Mouse (Mus musculus): ENCODE measurements around the gene Ccsap. TPM values are rescaled to one million over a fixed set of nuclear protein-coding genes. Genes with fewer than 3 reads are reported as not detected.

The Ccsap gene
- total RNA-seq, 2 experiments from 2014 or later = 1.3 to 1.6 TPM

DNA sequence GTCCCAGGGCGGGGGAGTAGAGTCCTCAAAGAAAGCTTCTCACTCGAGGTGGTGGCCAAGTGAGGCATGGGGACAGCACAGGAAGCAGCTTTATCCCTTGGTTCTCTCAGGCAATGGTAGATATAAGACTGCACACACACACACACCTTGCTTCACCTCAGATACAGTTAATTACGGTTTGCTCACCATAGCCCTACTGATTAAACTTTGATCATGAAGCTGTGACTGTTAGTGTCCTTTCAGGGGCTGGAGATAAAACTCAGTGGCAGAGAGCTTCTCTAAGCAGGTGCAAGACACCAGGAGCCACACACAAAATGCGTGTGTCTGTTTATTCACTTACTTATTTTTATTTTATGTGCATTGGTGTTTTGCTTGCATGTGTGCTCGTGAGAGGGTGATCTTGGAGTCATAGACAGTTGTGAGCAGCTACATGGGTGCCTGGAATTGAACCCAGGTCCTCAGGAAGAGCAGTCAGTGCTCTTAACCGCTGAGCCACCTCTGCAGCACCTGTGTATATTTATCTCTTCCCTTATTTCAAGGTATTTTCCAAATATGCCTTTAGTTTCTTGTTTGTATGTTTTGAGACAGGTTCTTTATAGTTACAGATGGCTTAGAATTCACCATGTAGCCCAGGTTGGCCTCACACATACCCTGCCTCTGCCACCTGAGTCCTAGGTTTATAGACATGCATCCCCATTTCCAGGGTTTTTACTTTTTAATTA, 52.0 kb downstream of the Ccsap start:
- intact Hi-C loops (cut with DNase I) = no loop called here
- DNase-seq (ENCODE audit: low spot score) = no peak

DNA sequence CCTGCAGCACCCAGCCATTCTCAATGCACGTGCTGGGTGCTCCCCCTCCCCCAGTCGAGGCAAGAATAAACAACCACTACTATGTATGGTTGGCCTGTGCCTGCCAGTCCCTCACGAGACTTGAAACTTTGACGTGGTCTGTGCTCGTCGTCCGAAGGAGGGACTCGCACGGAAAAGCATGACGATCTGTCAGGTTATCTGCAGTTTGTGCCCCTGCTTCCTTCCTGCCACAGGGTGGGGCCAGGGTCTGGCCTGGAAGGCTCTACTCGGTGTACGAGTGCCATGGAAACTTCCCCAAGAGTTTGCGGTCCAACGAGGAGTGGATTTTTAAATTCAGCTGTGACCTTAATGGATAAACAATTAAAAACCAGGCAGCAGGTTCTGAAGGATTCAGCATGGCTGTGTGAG, 53.0 kb downstream of the Ccsap start:
- no peak for DNase-seq (ENCODE audit: low spot score)
- intact Hi-C loops (cut with DNase I) = no loop called here

GRCm38 (mm10) chr8:123806374-123806935, 53.6 kb downstream of the Ccsap start:
- DNase-seq (ENCODE audit: low spot score) = no peak
- intact Hi-C loops (cut with DNase I) = no loop called here

DNA sequence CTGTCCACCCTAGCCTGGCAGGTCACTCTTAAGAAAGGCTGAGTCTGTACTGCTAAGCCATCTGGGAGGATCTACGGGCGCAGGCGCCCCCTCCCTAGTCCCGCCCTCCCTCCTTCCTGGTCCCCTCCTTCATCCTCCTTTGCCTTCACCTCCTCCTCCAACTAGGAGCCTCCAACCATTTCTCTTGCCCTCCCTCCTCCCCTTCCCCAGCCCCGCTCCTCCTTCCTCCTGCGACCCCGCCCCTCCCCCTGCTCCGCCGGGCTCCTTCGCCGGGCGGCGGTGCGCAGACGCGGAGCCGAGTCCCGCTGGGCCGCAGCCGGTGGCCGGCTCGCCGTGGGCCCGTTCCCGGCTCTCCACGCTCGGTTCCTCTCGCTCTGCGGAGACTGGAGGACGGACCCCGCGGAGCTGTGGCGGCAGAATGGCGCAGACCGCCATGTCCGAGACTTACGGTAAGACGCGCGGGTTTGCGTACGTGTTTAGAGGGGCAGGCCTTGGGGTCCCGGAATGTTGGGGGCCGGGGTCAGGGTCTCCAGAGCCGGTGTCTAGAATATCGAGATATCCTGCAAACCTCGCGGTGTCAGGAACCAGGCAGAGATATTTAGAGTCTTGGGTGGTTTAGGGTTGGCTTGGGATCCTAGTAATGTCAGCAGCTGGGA, 54.2 kb downstream of the Ccsap start, which contains the start of gene Rab4a:
Gene Rab4a (plus strand): TSS at position 268 of the 656 bp plus-strand sequence.
- intact Hi-C loops (cut with DNase I) = no loop called here
- peak; percentile 69 for DNase-seq (ENCODE audit: low spot score)

- intact Hi-C loops (cut with DNase I) = no loop called here
- no peak for DNase-seq (ENCODE audit: low spot score)
Measured at GRCm38 (mm10) chr8:123805209-123805717, 54.7 kb downstream of the Ccsap start.

DNA sequence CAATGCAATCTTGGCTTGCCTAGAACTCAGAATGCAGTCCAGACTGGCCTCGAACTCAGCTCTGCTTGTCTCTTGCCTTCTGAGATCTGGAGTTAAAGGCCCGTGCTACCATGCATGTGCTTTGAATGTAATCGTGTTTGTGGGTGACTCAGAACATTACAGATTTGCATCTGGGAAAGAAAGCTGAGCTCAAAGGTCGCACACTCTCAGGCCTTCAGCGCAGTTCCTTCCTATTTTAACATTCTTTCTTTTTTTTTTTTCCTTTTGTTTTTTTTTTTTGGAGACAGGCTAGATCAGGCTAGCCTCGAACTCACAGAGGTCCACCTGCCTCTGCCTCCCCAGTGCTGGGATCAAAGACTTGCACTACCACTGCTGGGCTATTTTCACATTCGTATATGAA, 55.4 kb downstream of the Ccsap start:
- intact Hi-C loops (cut with DNase I) = no loop called here

GRCm38 (mm10) chr8:123803639-123804038, 56.4 kb downstream of the Ccsap start:
- DNase-seq (ENCODE audit: low spot score) = no peak
- intact Hi-C loops (cut with DNase I) = no loop called here

More for the DNA sequence above, 55.4 kb downstream of the Ccsap start:
- DNase-seq (ENCODE audit: low spot score) = no peak

DNA sequence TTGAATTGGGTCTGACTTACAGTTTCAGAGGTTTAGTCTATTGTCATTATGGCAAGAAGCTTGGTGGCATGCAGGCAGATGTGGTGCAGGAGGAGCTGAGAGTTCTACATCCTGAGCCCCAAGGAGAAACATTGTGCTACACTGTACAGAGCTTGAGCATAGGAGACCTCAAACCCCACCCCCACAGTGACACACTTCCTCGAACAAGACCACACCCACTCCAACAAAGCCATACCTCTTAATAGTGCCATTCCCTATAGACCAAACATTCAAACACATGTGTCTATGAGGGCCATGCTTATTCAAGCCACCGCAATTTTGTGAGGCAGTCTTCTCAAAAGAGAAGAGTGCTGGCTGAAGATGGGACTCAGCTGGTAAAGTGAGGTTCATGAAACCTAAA, 58.5 kb downstream of the Ccsap start:
- no peak for DNase-seq (ENCODE audit: low spot score)
- intact Hi-C loops (cut with DNase I) = no loop called here

DNA sequence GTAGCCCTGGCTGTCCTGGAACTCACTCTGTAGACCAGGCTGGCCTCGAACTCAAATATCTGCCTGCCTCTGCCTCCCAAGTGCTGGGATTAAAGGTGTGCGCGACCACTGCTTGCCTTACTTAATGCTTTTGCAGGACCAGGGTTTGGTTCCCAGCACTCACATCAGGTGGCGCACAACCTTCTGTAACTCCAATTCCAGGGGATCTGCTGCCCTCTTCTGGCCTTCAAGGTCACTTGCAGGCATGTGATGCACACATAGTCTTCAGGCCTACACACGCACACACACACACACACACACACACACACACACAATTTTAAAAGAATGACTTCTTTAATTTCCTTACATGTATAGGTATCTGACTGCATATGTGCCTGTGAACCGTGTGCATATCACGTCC, 59.1 kb downstream of the Ccsap start:
- DNase-seq (ENCODE audit: low spot score) = no peak
- intact Hi-C loops (cut with DNase I) = no loop called here

DNA sequence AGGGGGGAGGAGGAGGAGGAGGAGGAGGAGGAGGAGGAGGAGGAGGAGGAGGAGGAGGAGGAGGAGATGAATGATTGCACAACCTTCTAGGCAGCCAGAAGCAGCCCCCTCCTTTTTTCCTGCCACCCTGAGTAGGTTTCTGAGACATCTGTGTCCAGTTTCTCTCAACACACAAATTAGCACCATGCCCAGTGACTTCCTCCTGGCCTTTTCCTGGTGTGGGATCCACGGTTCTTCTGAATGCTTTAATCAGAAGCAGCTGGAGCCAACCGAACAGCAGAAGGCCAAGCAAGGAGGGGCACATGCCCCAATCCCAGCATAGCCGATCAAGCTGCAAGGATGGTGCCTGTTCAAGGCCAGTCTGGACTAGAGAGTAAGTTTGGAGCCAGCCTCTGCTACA, 60.1 kb downstream of the Ccsap start:
- no peak for DNase-seq (ENCODE audit: low spot score)
- intact Hi-C loops (cut with DNase I) = no loop called here

GRCm38 (mm10) chr8:123799434-123799833, 60.6 kb downstream of the Ccsap start:
- no peak for DNase-seq (ENCODE audit: low spot score)
- intact Hi-C loops (cut with DNase I) = no loop called here

DNA sequence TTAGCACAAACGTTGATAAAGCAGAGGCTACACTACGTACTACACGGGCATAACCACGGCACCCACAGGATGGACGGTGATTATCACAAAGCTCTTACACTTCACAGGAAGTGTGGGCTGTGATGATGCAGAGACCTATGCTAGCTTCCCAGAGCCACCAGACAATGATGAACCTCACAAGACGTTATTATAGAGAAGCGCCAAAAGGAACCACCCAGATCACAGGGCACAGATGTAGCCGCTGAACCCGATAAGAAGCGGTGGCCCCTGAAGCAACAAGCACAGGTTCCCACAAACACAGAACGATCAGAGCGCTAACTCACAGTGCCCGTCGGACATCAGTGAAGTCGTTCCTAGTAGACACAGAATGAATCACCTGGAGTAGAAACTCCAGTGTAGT, 62.1 kb downstream of the Ccsap start:
- no peak for DNase-seq (ENCODE audit: low spot score)
- intact Hi-C loops (cut with DNase I) = no loop called here

DNA sequence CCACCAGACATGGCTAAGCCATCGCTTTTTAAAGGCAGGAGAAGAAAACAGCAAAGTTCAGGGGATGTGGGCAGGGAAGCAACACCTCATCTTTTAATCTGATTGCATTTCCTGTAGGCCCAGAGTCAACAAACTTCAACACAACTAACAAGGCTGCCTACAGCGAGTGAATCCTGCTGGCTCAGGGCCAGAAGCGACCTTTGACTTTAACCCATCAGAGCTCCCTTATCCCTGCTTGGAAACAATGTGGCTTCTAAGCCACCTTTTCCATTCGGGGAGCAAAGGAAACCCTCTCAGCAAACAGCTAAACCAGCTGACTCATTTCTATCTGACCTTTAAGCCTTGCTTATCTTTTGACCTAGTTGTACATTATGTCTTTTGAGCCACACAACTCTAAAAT, 63.3 kb downstream of the Ccsap start:
- no peak for DNase-seq (ENCODE audit: low spot score)
- intact Hi-C loops (cut with DNase I) = no loop called here

GRCm38 (mm10) chr8:123794766-123795165, 65.2 kb downstream of the Ccsap start:
- intact Hi-C loops (cut with DNase I) = loop anchor here (5.0 kb wide), 1 partner anchor 558 kb away; no protein-coding TSS in a partner anchor
- no peak for DNase-seq (ENCODE audit: low spot score)

DNA sequence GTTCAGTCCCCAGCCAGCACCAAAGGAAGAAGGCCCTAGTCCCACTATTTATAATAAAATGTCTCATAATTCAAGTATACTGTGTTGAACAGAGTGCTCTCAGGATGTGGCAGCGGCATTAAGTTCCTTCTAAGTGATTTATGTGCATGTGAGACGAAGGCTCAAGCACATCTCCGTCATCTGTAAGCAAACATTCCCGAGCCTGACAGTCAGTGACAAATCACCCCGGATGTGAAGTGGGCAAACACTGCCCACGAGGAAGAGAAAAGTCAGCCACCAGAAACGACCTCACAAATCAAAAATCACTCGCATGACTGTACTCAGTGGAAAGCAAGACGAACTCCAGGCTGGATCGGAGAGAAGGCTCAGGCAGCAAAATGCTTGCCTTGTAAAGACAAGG, 66.1 kb downstream of the Ccsap start:
- DNase-seq (ENCODE audit: low spot score) = no peak
- intact Hi-C loops (cut with DNase I) = loop anchor here (5.0 kb wide), 1 partner anchor 558 kb away; no protein-coding TSS in a partner anchor

DNA sequence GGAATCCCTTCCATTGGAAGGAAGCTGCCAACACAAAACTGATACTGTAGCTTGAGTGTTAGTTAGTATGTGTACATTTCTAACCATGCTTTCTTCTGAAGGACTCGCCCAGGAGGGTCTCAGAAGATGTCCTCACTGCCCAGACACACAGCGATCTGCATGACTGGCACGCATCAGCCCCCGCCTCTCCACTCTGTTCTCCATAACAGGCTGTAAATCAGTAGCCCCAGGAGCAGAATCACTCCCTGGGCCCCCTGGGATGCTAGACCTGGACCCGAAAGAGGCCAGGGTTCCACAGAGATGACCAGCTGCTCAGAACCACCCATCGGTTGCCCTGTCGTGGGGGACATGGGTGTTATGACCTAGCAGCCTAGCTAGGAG, 68.2 kb downstream of the Ccsap start:
- intact Hi-C loops (cut with DNase I) = loop anchor here (2.0 to 5.0 kb wide), 2 partner anchors 119 to 560 kb away; no protein-coding TSS in a partner anchor
- no peak for DNase-seq (ENCODE audit: low spot score)

GRCm38 (mm10) chr8:123791101-123791844, 68.7 kb downstream of the Ccsap start:
- DNase-seq (ENCODE audit: low spot score) = no peak
- intact Hi-C loops (cut with DNase I) = loop anchor here (2.0 to 5.0 kb wide), 2 partner anchors 120 to 561 kb away; no protein-coding TSS in a partner anchor
